Mouse (Mus musculus) spleen, adult 12 weeks (tissue): ENCODE data around the gene Rnf20.

Experiments used
- DNase-seq: peaks from one replicate; pipeline ENCODE4 v3.0.0; 2022; ENCODE audit warnings: low spot score

Gene Rnf20

DNA sequence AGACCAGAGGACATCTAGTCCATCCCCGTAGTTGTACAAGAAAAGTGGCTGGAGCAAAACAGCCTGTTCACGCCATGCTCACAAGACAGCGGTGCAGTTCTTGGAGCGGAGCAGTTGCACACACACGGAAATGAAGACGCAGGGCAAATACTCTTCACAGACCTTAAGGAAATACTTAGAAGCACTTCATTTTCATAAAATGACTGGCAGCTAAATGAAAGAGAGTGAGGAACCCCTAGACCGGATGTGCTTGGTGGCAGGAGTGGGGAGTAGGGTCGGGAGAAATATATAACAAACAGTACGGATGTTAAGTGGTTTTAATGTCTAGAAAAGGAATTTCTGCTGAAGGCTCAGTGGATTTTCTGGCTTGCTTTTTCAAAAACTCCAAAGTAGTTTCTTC is 29.9 kb downstream of the Rnf20 start:
- no peak for DNase-seq

DNA sequence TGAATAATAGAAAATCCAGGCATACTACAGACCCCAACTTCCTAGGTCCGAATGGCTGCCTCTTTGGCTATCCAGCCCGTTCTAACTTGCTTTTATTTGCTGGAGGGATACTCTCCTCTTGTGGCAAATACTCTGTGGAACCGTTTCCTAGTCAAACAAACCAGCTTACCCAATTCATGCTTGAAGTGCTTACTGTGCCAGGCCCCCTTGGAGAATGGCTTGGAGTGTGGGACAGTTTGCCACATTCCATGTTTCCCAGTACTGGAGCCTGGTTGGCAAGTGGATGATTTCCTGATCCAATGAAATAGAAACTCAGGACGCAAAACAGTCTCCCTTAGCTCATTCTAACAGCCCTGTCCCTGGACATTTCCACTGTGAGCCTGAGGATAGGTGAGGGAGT is 30.4 kb downstream of the Rnf20 start:
- no peak for DNase-seq

DNA sequence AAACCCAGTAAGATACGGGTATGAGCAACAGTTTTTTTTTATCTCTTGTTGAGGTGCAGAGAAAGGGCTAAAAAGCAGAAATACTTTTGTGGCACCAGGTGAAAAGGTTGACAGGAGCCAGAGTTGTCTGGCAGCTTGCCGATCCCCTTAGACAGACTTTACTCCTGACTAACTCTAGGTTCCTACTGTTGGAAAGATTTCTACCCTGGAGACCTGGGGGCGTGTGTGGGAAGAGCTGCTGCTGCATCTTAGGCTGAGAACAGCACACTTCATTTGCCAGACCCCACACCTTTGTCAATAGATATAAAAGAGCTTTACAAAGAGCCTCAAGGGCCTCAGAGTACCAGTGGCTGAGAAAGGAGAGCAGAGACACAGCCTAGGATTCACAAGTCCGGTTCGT is 33.0 kb downstream of the Rnf20 start:
- no peak for DNase-seq

DNA sequence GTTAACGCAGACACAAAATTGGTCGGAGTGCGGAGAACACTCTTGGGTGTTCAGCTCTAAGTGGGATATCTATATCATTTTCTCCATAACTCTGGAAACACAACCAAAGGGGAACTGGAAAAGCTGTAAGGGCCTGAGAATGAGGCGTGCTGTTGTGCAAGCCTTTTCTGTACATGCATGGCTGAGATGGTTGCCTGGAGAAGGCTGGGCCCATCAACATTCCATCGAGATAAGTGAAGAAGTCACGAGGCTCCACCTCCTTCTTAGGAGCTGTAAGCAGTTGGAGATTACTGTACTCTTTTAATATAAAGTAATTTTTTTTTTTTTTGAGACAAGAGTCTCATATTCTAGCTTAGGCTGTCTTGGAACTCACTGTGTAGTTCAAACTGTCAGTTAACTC is 44.3 kb downstream of the Rnf20 start:
- DNase-seq: no peak

DNA sequence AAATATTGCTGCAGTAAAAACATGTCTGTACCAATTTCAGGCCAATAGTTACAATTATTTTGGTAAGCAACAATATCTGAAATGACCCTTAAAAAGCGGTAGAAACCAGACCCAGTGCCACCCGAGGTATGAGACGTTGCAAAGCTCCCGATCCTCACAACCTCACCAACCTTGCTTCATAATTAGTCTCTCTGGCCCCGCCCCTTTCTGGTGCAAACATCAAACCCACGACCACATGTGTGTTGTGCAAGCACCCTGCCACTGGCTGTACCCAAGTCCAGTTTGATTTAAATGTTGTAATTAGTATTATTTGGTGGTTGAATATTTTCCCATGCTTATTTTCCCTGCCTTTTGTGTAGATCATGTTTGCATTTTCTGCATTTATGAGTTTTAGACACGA is 45.0 kb downstream of the Rnf20 start:
- no peak for DNase-seq

DNA sequence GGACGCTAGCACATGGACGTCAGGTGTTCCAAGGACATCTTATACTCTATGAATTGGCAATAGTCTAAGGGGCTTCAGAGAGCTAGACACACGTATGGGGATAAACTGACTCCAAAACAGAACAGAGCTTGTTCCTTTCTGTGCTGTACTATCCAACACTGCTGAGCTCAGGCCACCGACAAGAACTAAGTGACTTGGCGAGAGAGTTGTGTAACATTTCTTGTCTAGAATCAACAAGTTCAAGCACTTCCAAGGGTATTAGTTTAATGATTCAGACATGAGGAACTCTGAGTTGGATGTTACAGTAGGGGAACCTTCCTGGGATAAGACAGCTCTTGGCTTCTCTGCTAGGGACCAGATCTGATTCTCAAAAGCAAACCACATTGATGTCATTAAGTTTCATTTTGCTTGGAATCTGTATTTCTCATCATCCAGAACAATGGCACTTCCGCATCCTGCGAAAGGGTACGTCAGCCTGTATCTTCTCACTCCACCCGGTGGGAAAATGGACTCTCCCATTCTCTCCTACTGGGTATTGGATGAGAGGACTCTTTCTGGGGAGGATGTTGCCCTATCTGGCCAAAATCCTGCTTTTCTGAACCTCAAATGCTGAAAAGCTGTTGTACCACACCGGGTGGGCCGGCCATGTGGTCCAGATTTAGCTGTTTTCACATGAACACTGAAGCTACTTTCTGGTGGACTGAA is 48.5 kb downstream of the Rnf20 start:
- no peak for DNase-seq

DNA sequence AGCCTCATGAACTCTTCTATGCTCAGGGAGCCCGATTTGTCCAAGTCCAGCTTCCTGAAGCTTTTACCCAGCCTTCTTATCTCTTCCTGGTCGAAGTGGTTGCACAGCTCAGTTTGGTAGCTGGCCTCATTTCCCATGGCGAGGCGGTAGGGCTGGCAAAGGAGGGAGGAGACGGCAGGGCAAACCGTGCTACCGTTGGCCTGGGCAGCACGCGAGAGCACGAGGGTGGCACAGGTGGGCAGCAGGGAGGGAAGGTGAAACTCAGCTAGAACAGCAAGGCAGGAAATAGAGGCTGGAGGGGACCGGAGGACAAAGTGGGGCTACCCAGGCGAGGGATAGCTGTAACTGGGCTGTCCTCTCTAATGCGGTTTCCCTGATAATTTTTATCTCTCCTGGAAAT is 50.0 kb downstream of the Rnf20 start, which contains the start of gene Ppp3r2:
Gene Ppp3r2 (minus strand): TSS at position 213 of the 400 bp plus-strand sequence.
- no peak for DNase-seq

DNA sequence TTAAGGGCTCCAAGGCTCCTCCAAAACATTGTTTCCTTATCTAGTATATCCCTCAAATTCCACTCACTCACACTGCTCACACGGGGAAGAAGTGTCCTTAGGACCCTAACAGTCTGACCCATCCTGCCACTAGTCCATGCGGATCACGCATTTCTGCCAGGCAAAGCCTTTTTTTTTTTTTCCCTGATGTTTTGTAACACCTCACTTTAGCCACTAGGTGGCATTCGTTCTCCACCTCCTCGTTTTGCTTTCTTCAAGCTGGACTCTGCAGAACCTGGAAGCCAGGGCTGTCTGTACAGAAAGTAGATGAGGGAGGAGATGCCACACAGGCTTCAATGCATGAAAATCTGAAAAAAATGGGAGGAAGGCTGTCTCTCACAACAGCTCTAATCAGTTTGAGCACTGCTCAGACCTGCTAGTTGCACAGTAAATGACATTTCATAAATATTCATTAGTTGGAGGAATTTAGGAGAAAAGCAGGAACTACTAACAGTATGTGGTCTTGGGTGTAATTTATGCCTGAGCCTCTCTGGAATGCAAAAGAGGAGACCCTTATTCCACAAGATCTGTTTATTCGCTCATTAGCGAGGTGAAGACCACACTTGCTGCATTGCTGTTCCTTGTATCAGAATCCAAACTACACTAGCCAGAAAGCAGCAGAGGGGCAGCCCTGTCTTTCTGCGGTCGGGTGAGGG is 56.9 kb downstream of the Rnf20 start:
- DNase-seq: peak; percentile 1

DNA sequence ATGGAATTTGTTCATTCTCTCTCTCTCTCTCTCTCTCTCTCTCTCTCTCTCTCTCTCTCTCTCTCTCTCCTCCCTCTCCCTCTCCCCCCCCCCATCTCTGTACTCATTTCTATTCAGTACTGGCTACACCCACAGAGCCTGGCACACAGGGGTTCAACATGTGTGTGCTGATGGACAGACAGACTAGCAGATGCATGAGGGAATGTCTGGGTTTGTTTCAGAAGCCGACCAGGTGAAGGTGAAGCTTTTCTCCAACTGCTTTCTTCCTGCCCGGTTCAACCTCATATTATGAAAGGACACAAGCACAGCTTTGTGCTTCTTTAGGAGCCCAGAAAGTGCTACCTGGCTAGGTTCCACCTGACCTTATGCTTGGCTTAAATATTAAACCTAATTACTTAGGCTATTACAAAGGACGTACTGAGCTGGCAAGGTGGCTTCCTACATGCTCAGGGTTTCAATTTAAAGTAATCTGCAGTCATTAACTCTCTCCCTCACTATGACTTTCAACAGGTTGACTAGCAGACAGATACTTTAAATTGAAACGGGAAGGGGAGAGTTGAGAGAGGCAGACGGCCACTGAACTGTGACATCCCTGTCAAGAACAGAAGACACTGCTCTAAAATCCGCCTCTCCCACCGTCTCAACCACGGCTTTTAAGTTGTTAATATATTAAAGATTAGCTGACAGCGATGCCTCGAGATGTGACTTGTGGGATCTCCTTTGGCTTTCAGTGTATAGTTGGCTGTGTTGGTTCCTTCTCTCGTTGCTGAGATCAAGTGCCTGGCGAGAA is 59.8 kb downstream of the Rnf20 start:
- no peak for DNase-seq
